Mouse (Mus musculus): ENCODE data around the gene Zbtb41. TPM values are rescaled to one million over a fixed set of nuclear protein-coding genes. Genes with fewer than 3 reads are reported as not detected.

Zbtb41 gene
- 3.1 and 4.7 TPM in 2 replicates for polyA plus RNA-seq (2015; fragmentation: Nextera tagmentation; extraction: Ambion mirVana)

GRCm38 (mm10) chr1:139421875-139422791, at the start of gene Zbtb41:
Zbtb41 (plus strand) TSS chr1:139422288.

DNA sequence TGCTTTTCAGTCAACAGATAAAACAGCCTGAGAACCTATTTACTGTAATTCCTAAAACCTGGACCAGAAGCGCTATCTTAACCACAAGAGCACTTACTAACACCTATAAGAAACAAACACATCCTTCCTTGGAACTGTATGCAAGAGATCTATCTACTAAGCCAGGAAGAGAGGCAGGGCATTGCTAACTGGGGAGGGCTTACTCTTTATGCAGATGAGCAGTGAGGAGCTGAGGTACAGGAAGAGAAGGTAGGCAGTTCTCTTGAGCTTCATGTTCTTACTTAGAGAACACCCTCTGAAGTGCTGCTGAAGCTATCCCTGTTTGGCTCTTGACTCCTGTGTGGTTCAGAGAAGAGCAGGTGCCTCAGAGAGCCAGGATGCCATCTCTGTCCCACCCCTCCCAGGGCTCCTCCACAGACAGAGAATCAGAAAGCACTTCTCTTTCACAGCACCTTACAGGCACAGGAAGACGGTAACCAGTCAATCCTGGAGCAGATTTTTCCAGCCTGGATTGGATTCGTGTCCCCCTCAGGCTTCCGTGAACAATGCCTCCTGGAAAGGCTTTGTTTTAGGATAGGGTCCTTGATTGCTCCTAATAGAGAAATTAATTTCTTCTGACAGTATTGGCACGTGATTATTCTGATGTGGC, 45.3 kb upstream of the Zbtb41 start, which contains the start of gene Crb1:
TSS of gene Crb1 (minus strand) at position 463 of the 649 bp plus-strand sequence.

DNA sequence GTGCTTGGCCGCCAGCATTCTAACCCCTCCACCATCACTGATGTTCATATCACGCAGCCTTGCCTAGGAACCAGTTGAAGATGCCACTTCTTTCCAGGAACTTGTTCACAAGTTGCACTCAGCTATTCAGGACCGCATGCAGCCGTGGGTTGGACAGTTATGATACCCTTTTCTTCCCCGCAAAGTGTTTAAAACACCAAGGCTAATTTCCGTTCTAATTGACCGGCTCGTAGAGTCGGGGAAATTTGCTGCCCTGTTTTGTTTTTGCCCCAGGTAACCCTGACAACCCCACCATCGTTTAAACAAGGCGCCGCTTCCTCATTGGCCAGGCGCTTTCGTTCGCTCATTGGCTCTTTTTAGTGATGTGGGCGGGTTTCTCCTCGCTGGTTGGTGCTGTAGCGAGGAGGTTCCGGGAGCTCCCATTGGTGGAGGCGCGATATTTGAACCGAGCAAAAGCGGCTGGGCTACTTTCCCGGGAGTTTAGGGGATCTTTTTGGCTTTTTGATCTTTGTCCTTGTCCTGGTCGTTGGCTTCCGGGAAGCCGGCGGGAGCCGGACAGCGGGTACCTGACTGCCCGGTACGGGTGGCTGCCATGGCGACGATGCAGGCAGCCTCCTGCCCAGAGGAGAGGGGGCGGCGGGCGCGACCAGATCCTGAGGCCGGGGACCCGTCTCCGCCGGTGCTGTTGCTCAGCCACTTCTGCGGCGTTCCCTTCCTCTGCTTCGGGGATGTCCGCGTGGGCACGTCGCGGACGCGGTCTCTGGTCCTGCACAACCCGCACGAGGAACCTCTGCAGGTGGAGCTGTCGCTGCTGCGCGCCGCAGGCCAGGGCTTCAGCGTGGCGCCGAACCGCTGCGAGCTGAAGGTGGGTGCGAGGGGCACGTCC, 32.5 kb downstream of the Zbtb41 start, which contains the start of gene Aspm:
TSS of gene Aspm (plus strand) at position 433 of the 886 bp plus-strand sequence.

GRCm38 (mm10) chr1:139501258-139501752, 79.2 kb downstream of the Zbtb41 start, which contains the start of gene F13b:
F13b (plus strand) TSS chr1:139501702.

Other genes starting within 250 kb of the Zbtb41 start
- 0.11 and 0.17 TPM in 2 replicates for gene Crb1, start 45.2 kb upstream of the Zbtb41 start, polyA plus RNA-seq (2015; fragmentation: Nextera tagmentation; extraction: Ambion mirVana)
- 3.3 and 3.5 TPM in 2 replicates for gene Aspm, start 32.5 kb downstream of the Zbtb41 start, polyA plus RNA-seq (2015; fragmentation: Nextera tagmentation; extraction: Ambion mirVana)
- gene F13b, start 79.4 kb downstream of the Zbtb41 start, polyA plus RNA-seq (2015; fragmentation: Nextera tagmentation; extraction: Ambion mirVana) = 2.7 and 2.8 TPM in 2 replicates
- gene Cfhr1, start 138.0 kb downstream of the Zbtb41 start, polyA plus RNA-seq (2015; fragmentation: Nextera tagmentation; extraction: Ambion mirVana) = 1.0 and 1.2 TPM in 2 replicates

Measured in adrenal gland, postnatal 0 days (tissue).